Mouse (Mus musculus) heart, postnatal 4 days (tissue): ENCODE results near the gene Srp54b. TPM values are rescaled to one million over a fixed set of nuclear protein-coding genes. Genes with fewer than 3 reads are reported as not detected.
"Not testable (repeated sequence)": the region's sequence is repeated elsewhere in the genome, so short reads cannot be mapped to it uniquely, and the experiment has no call there.

ENCODE experiments used
- DNase-seq: peaks from one replicate; pipeline ENCODE4 v3.0.0; 2021
- total RNA-seq, 2 experiments: library from RNA; stranded (reverse); gene quantifications; 2 replicates each; pipeline ENCODE4 v1.2.3; 2021

The Srp54b gene
- total RNA-seq, result 10 to 100 TPM; 38.6 to 43.3 TPM

DNA sequence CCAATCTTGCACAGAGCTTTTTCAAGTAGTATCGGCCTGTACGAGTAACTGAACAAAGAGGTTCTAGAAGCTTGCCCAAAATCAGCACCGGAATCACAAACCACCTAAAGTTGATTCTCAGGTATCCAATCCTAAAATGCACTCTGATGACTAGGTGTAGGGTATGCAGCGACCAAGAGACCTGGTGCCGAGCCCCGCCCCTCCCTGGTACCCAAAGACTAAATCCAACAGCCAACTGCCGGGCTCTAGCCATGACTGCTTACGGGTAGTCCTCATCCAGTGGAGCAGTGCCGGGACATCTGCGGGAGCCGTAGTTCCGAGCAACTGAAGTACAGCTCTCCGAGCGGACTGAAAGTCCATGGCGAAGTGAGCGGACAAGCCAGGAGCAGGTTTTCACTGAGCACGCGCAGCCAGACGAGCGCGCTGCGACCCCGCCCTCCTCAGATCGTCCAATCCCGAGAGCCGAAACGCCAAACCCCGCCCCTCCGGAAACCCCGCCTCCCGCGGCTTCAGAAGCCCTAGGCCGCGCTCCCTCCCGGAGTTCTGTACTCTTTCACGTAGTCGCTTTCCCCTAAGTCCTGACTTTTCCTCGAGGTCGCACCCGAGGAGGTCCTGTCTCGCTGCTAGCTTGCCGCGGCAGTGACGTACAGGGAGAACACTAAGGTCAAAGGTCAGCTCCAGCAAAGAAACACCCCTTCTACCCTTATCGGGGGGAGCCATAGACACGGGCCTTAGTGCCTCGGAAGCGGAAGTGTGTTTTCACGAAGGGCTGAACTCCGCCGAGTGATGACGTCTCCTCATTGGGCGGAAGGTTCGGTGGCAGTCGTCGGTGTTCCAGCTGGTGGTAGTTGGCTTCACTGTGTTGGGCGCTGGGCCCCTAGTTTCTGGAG, at the start of gene Srp54b:
Gene Srp54b (plus strand): TSS at position 546 of the 890 bp plus-strand sequence.
- not testable (repeated sequence) for DNase-seq

- DNase-seq, result not testable (repeated sequence)
These were observed 42.3 kb upstream of the Srp54b start for GRCm38 (mm10) chr12:55112616-55113015.

DNA sequence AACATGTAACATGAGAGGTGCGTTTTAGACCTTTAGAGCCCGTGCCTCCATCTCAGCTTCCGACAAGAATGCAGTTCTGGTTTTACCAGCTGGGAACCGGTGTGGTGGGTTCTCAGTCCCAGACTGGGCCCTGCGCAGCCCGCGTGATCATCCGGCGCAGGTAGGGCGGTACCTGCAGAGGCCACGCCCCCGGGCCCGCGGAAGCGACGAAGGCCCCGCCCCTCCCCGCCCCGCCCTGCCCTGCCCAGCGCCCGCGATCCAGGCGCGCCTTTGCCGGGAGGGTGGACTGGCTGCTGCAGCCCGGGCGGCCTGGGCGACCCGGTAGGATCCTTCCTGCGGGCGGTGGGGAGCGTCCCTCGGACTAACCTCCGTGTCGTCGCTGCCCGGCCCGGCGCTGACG, 30.7 kb upstream of the Srp54b start, which contains the start of gene Fam177a:
Gene Fam177a (plus strand): TSS at position 228 of the 400 bp plus-strand sequence.
- not testable (repeated sequence) for DNase-seq

DNA sequence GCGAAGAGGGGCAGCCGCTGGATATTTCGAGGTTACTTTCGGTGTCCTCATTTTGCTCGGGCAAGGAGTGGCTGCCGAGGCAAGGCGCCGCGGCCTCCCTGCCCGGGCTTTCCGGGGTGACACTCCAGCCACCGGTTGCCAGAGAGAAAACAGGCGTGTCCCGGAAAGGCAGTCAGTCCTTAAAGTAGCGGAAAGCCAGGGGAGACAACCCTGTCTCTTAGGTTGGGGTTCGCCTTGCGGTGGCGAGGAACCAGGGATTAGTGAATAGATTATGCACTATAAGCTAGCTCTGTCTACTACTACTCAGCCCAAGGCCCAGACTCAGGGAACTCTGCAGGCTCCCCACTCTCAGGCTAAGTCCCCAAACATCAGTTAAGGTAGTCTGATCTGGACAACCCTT, 30.2 kb upstream of the Srp54b start:
- not testable (repeated sequence) for DNase-seq

- DNase-seq, result not testable (repeated sequence)
These were observed 19.4 kb upstream of the Srp54b start for GRCm38 (mm10) chr12:55135540-55135939.

DNA sequence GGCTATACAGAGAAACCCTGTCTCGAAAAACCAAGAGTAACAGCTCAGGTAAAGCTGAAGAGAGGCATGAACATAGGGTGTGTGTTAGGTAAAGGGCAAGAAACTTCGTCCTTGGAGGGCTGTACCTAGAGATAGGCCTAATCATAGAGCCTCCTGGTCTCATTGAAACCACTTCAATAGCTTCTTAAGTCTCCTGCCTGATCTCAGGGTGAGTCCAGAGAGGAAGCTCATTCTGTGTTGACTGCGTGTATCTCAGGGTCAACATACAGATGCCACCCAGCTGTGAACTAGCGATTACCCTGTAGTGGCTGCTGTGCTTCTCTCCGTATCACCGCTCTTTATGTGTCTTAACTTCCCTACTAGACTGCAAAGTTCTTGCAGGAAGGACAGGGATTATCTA, 17.0 kb upstream of the Srp54b start:
- not testable (repeated sequence) for DNase-seq

DNA sequence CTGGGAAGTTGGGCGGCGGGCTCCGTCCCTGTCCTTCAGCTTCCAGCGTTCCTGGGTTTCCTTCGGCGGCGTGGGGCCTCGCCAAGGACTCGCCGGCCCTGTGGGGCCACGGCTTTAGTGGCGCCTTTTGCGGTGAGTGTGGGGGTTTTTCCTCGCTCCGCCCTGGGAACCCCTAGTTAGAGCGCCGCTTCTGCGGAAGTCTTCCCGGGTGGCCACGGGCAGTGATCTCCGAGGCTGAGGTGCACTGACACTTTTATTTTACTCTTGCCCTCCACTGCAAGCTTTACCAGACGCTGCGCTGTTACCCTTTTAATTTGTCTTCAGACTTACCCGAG, 512 bp downstream of the Srp54b start:
- DNase-seq, result not testable (repeated sequence)

DNA sequence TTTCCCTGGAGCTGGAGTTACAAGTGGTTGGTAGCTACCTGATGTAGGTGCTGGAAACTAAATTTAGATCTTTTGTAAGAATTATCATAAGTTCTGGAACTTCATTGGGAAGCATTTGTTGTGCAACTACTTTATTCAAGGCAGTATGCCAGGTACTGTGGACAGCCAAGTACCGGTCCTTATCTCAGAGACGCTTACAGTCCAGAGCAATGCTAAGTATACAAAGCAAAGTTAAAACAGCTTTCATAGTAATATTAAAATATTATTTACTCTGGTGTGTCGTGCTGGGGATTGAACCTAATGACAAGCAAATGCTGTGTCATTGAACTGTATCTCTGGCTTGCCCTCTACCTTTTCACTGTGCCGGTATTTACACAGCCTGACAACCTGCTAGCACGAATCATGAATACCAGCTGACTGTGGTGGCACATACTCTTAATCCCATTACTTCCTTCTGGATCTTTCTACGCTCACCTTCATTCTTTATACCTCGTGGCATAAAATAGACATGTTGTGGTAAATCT, 12.2 kb downstream of the Srp54b start:
- not testable (repeated sequence) for DNase-seq

DNA sequence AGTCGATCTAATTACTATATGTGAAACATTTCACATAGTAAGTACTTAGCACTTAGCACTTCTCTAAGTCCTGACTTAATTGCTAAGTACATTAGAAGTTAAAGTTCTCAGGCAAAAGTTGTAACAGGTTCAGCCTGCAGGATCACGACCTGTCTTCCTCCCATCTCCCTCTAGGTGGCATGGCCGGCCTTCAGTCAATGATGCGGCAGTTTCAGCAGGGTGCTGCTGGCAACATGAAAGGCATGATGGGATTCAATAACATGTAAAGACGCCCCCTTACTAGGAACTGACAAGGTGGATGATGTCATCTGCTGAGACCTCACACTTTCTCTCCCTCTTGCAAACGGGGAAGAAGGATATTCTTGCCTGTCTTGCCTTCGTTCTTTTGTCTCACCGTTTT, 32.8 kb downstream of the Srp54b start:
- not testable (repeated sequence) for DNase-seq

DNA sequence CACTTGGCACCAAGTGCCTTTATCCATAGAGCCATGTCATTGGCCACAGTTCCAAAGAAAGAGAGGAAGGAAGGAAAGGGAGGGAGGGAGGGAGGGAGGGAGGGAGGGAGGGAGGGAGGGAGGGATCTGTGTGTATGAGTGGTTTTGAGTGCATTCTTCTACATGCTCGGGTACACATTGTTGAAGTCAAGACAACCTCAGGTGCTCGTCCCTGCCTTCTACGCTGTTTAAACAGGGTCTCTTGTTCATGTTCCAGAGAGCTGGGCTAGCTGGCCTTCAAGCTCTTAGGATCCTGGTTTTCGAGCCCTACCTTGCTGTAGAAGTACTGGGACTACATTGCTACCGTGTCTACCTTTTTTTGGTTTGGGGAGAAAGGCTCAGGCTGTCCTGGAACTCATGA, 34.2 kb downstream of the Srp54b start:
- DNase-seq, result not testable (repeated sequence)

- DNase-seq, result not testable (repeated sequence)
These were observed 44.4 kb downstream of the Srp54b start, which contains the start of gene 1700047I17Rik2 for GRCm38 (mm10) chr12:55199306-55199705. Gene 1700047I17Rik2 (plus strand): TSS chr12:55199592.

DNA sequence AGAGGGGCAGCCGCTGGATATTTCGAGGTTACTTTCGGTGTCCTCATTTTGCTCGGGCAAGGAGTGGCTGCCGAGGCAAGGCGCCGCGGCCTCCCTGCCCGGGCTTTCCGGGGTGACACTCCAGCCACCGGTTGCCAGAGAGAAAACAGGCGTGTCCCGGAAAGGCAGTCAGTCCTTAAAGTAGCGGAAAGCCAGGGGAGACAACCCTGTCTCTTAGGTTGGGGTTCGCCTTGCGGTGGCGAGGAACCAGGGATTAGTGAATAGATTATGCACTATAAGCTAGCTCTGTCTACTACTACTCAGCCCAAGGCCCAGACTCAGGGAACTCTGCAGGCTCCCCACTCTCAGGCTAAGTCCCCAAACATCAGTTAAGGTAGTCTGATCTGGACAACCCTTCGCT, 44.9 kb downstream of the Srp54b start:
- not testable (repeated sequence) for DNase-seq

DNA sequence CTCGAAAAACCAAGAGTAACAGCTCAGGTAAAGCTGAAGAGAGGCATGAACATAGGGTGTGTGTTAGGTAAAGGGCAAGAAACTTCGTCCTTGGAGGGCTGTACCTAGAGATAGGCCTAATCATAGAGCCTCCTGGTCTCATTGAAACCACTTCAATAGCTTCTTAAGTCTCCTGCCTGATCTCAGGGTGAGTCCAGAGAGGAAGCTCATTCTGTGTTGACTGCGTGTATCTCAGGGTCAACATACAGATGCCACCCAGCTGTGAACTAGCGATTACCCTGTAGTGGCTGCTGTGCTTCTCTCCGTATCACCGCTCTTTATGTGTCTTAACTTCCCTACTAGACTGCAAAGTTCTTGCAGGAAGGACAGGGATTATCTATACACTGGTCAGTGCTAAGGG, 58.0 kb downstream of the Srp54b start:
- DNase-seq, result not testable (repeated sequence)

- not testable (repeated sequence) for DNase-seq
These were observed 75.0 kb downstream of the Srp54b start, which contains the start of gene Srp54c for GRCm38 (mm10) chr12:55229626-55230519. Gene Srp54c (plus strand): TSS chr12:55230168.

- not testable (repeated sequence) for DNase-seq
These were observed 75.6 kb downstream of the Srp54b start for GRCm38 (mm10) chr12:55230520-55230861.

Other genes starting within 250 kb of the Srp54b start
- gene Gm20403, start 168.6 kb upstream of the Srp54b start, total RNA-seq, result not detected
- 10 to 100 TPM; 15.0 to 16.5 TPM for gene Baz1a, start 140.8 kb upstream of the Srp54b start, total RNA-seq
- 10 to 100 TPM in 1 of 2 experiments, 1 to 10 TPM in 1; 8.8 to 10.2 TPM for gene 2700097O09Rik, start 75.0 kb upstream of the Srp54b start, total RNA-seq
- gene Srp54a, start 74.8 kb upstream of the Srp54b start, total RNA-seq, result 100 to 1,000 TPM in 1 of 2 experiments, 10 to 100 TPM in 1; 94.3 to 101 TPM
- 10 to 100 TPM; 11.0 to 15.0 TPM for gene Fam177a, start 30.6 kb upstream of the Srp54b start, total RNA-seq
- 1 to 10 TPM in 1 of 2 experiments, not detected in 1; 4.7 TPM for gene 1700047I17Rik2, start 44.5 kb downstream of the Srp54b start, total RNA-seq
- 10 to 100 TPM; 27.2 to 31.5 TPM for gene Srp54c, start 75.1 kb downstream of the Srp54b start, total RNA-seq
- 10 to 100 TPM; 10.7 to 11.1 TPM for gene 1110008L16Rik, start 144.5 kb downstream of the Srp54b start, total RNA-seq
- gene Ppp2r3c, start 147.9 kb downstream of the Srp54b start, total RNA-seq, result 10 to 100 TPM; 11.7 to 12.9 TPM
- gene Psma6, start 229.1 kb downstream of the Srp54b start, total RNA-seq, result 100 to 1,000 TPM; 192 to 195 TPM